Mouse (Mus musculus) cortical plate, adult 2 months (tissue): ENCODE results near the gene Alpk1. TPM values are rescaled to one million over a fixed set of nuclear protein-coding genes. Genes with fewer than 3 reads are reported as not detected.

Source experiments
- H3K27ac ChIP-seq: fragments of 200-500 bp; 2 replicates; pipeline ENCODE4 v1.5.1; 2012; ENCODE audit warnings: low read length, control low read depth, inconsistent platforms; ENCODE audit not compliant: insufficient read depth
- H3K4me1 ChIP-seq: fragments of 200-500 bp; 2 replicates; pipeline ENCODE4 v1.6.1; 2011; ENCODE audit warnings: low read length; ENCODE audit not compliant: control insufficient read depth, insufficient read depth
- H3K4me3 ChIP-seq: fragments of 200-500 bp; 2 replicates; pipeline ENCODE4 v1.5.1; 2011; ENCODE audit warnings: mild to moderate bottlenecking, low read length, control low read depth; ENCODE audit not compliant: insufficient read depth
- CTCF ChIP-seq: fragments of 200-500 bp; IDR thresholded peaks from 2 replicates; pipeline ENCODE4 v1.5.1; 2011; ENCODE audit warnings: mild to moderate bottlenecking, control low read depth, low read length; ENCODE audit not compliant: insufficient read depth; ENCODE audit errors: extremely low read depth
- POLR2A ChIP-seq: fragments of 200-500 bp; IDR thresholded peaks from 2 replicates; pipeline ENCODE4 v1.6.1; 2011; ENCODE audit warnings: mild to moderate bottlenecking, low read length, control low read depth; ENCODE audit not compliant: insufficient read depth; ENCODE audit errors: extremely low read depth
- polyA plus RNA-seq: library from polyadenylated mRNA; depleted of rRNA; stranded (reverse); fragments of >200 nt; gene quantifications from 2 replicates; pipeline ENCODE4 v1.2.3, GENCODE M21; 2012

Alpk1 gene
- polyA plus RNA-seq, 1 experiment: 4.3 TPM

GRCm38 (mm10) chr3:127651742-127652653, 128.3 kb downstream of the Alpk1 start:
- no peak overlapping the region for H3K27ac ChIP-seq
- TF ChIP-seq POLR2A (no peak), CTCF (no peak)
- no peak overlapping the region for H3K4me3 ChIP-seq
- H3K4me1 ChIP-seq: no peaks in the 10 kb centered on the region

GRCm38 (mm10) chr3:127646156-127646825, 134.0 kb downstream of the Alpk1 start:
- H3K27ac ChIP-seq: no peak overlapping the region
- no peaks in the 10 kb centered on the region for H3K4me1 ChIP-seq
- no peak overlapping the region for H3K4me3 ChIP-seq
- TF ChIP-seq POLR2A: no peak
- no peak for TF ChIP-seq CTCF

DNA sequence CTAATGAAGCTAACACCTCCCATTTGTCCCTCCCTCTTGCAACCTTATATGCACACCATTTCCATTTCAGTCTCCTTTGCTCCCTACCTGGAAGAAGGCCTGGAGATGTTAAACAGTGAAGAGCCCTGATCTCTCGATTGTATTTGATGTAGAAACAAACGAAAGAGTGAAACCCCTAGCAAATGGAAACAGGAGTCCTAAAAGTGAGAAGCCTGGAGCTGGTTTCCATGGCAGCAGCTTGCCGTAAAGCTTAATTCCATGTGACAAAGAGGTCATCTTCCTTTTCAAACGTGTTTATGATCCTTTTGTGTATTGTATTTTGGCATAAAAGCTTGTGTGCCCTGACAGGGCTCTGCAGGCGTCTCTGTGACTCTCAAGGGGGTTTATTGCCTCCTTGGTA, 138.1 kb downstream of the Alpk1 start:
- no peak overlapping the region for H3K4me3 ChIP-seq
- H3K27ac ChIP-seq: no peak overlapping the region
- TF ChIP-seq POLR2A (no peak), CTCF (no peak)
- H3K4me1 ChIP-seq: no peaks in the 10 kb centered on the region

DNA sequence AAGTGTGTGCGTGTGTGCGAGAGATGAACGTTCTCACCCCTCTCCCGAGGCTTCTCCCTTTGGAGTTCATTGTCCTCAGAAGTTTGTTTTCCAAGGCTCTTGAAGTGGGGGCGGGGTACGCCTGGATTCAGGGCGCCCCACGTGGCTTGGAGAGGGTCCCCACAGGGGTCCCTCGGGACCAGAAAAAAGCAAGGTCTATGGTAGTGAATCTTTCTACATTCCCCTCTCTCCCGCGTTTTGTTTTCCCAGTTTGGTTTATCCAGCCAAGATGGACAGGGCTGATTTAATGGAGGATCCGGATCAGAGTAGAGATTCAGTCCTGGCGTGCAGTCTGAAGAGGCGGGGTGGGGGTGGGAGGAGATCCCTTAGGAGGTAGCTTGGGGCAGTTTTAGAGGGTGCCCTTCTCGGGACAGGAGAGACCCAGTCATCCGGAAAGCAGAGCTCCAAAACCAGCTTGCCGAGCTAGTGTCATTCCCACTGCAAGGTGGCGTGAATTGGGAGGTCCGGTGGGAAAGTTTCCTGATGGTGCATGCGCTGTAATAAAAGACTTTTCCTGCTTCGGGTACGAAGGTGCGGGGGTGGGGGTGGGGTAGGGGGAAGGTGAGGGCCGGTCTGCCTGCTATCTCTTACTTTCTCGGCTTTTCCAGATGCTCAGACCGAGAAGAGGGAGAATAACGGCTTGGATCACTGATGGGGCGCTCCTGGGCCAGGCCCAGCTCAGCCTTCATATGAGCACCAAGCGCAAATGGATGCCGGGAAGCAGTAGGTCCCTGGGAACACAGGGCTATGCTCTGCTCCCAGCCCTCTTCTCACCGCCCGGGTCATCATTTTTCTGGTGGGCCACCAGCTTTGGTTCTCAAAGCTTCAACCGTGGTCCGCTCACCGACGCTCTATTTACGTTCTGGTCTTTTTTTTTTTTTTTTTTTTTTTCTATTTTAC, 139.3 kb downstream of the Alpk1 start:
- no peaks in the 10 kb centered on the region for H3K4me1 ChIP-seq
- H3K27ac ChIP-seq: no peak overlapping the region
- TF ChIP-seq CTCF (no peak), POLR2A (no peak)
- no peak overlapping the region for H3K4me3 ChIP-seq

DNA sequence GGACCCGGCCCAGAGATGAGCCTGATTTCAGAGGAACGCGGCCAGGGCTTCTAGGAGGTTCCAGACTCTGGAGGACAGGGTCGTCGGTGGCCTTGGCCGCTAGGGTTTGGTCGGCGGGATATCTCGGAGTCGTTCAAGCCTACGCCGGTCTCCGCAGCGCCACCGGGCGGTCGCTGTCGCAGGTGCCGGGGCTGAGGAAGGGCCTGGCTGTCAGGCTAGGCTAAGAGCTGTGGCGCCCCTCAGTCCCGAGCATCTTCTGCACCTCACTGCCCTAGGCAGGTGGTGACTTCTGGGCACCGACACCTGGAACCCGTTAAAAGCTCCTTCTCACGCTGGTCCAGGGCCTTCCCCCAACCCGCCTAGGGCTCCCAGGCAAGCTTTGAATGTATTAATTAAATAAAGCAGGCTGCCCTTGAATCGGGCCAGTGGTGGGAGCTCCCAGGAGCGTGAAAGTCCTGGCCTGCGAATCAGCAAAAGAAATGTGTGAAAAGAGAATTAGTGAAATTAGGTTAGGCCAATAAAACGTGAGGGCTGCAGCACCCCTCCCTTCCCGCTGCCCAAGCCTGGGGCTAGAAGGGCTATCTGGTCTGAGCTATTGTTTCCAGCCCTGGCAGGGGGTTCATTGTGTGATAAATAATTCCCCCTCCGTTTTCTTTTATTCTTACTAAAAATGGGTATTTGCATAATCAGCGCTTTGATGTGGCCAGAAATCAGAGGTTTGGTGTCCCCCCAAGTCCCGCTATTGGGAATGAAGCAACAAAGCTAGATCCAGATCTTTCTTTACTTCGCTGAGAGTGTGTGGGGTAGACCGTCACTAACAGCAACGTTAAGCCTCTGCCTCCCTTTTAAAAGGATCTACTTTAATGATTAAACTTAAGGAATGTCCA, 140.2 kb downstream of the Alpk1 start:
- Histone ChIP-seq H3K4me1 (no peaks in the 10 kb centered on the region), H3K4me3 (no peak overlapping the region), H3K27ac (no peak overlapping the region)
- TF ChIP-seq POLR2A (no peak), CTCF (no peak)

DNA sequence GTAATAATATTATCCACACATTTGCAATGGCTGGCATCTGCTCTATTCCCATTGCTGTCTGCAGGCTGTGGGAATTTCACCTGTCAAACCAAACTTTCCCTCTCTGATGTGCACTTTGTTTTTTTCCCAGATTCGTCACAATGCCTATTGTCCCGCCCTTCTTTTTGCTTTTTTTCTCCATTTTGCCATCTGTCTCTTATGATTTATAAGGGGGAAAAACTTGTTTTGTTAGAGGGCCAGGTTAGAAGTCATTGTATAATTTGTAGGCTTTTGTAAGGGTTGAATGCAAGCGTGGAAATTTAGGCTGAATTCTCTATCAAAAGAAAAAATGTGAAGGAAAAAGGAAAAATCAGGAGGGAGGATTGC, 145.4 kb downstream of the Alpk1 start:
- no peak overlapping the region for H3K27ac ChIP-seq
- TF ChIP-seq POLR2A (no peak), CTCF (no peak)
- no peaks in the 10 kb centered on the region for H3K4me1 ChIP-seq
- no peak overlapping the region for H3K4me3 ChIP-seq

DNA sequence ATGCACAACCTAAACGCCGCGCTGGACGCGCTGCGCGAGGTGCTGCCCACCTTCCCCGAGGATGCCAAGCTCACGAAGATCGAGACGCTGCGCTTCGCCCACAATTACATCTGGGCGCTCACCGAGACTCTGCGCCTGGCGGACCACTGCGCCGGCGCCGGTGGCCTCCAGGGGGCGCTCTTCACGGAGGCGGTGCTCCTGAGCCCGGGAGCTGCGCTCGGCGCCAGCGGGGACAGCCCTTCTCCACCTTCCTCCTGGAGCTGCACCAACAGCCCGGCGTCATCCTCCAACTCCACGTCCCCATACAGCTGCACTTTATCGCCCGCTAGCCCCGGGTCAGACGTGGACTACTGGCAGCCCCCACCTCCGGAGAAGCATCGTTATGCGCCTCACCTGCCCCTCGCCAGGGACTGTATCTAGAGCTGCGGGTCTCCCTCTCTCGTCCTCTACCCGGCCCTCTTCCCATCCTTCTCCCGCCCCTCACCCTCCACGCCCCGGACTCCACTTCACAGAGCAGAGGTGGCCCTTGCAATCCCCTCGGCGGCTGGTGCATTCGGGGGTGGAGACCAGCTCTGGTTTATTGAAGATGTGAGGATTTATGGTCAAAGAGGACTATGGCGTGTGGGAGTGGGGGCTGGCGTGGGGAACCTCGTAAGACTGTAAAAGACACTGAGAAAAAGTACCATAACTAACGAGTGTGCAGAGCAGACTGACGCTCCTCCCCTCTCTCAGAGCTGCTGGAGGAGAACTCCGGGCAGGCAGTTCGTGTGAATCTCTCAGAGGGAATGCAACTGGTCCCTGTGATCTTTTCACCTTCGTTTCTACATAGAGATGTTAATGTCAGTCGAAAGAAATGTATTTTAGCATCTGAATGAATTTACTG, 146.0 kb downstream of the Alpk1 start:
- TF ChIP-seq CTCF (peak; percentile 45), POLR2A (no peak)
- H3K27ac ChIP-seq: no peak overlapping the region
- H3K4me3 ChIP-seq: peak overlapping the region; percentile 34
- no peaks in the 10 kb centered on the region for H3K4me1 ChIP-seq
